Mouse (Mus musculus) thymus, postnatal 4 days (tissue): ENCODE measurements around the gene Lars2.

ENCODE experiments used
- DNase-seq: peaks from one replicate; pipeline ENCODE4 v3.0.0; 2021

Lars2 gene

GRCm38 (mm10) chr9:123394856-123395255 is 28.1 kb downstream of the Lars2 start:
- DNase-seq = no peak

GRCm38 (mm10) chr9:123397701-123398100 is 31.0 kb downstream of the Lars2 start:
- no peak for DNase-seq

GRCm38 (mm10) chr9:123402215-123402614 is 35.5 kb downstream of the Lars2 start:
- no peak for DNase-seq

- DNase-seq = no peak
Observed at GRCm38 (mm10) chr9:123403031-123403430, 36.3 kb downstream of the Lars2 start.

- DNase-seq = no peak
Observed at GRCm38 (mm10) chr9:123405231-123405630, 38.5 kb downstream of the Lars2 start.

- DNase-seq = no peak
Observed at GRCm38 (mm10) chr9:123408771-123409170, 42.0 kb downstream of the Lars2 start.

- no peak for DNase-seq
Observed at GRCm38 (mm10) chr9:123429863-123430262, 63.1 kb downstream of the Lars2 start.

GRCm38 (mm10) chr9:123430973-123431372 is 64.2 kb downstream of the Lars2 start:
- no peak for DNase-seq

GRCm38 (mm10) chr9:123438223-123438622 is 71.5 kb downstream of the Lars2 start:
- DNase-seq = no peak

- DNase-seq = no peak
Observed at GRCm38 (mm10) chr9:123440230-123441058, 73.7 kb downstream of the Lars2 start.

GRCm38 (mm10) chr9:123447101-123447500 is 80.4 kb downstream of the Lars2 start:
- DNase-seq = peak; percentile 74

GRCm38 (mm10) chr9:123448594-123448993 is 81.9 kb downstream of the Lars2 start:
- DNase-seq = no peak

GRCm38 (mm10) chr9:123450174-123450573 is 83.4 kb downstream of the Lars2 start:
- DNase-seq = peak; percentile 76

- no peak for DNase-seq
Observed at GRCm38 (mm10) chr9:123451772-123452171, 85.0 kb downstream of the Lars2 start.

GRCm38 (mm10) chr9:123456634-123457602 is 90.2 kb downstream of the Lars2 start:
- no peak for DNase-seq

- DNase-seq = no peak
Observed at GRCm38 (mm10) chr9:123457603-123458002, 90.9 kb downstream of the Lars2 start.

- DNase-seq = no peak
Observed at GRCm38 (mm10) chr9:123467141-123467620, 100.5 kb downstream of the Lars2 start.

GRCm38 (mm10) chr9:123468406-123469085 is 101.8 kb downstream of the Lars2 start:
- DNase-seq = no peak

GRCm38 (mm10) chr9:123469087-123469486 is 102.4 kb downstream of the Lars2 start:
- no peak for DNase-seq

GRCm38 (mm10) chr9:123473377-123473776 is 106.7 kb downstream of the Lars2 start:
- no peak for DNase-seq

GRCm38 (mm10) chr9:123475569-123475968 is 108.8 kb downstream of the Lars2 start:
- no peak for DNase-seq

- no peak for DNase-seq
Observed at GRCm38 (mm10) chr9:123478031-123478585, 111.4 kb downstream of the Lars2 start.
